Mouse (Mus musculus) bone marrow macrophage, adult 2 months (primary cell): Measurements from ENCODE around the gene Maml2. TPM values are rescaled to one million over a fixed set of nuclear protein-coding genes. Genes with fewer than 3 reads are reported as not detected.

ENCODE experiments used
- H3K27ac ChIP-seq: 2 replicates; pipeline ENCODE4 v1.5.1; 2012; ENCODE audit warnings: low read depth, low read length; ENCODE audit not compliant: insufficient read depth
- H3K4me1 ChIP-seq: 2 replicates; pipeline ENCODE4 v1.6.1; 2012; ENCODE audit warnings: low read length; ENCODE audit not compliant: control insufficient read depth, insufficient read depth
- H3K4me3 ChIP-seq: 2 replicates; pipeline ENCODE4 v1.5.1; 2012; ENCODE audit warnings: mild to moderate bottlenecking, low read length, moderate library complexity; ENCODE audit not compliant: insufficient read depth
- CTCF ChIP-seq: IDR thresholded peaks from 2 replicates; pipeline ENCODE4 v1.5.1; 2012; ENCODE audit warnings: low read depth, mild to moderate bottlenecking, low read length, moderate library complexity
- POLR2A ChIP-seq: IDR thresholded peaks from 2 replicates; pipeline ENCODE4 v1.6.1; 2012; ENCODE audit warnings: mild to moderate bottlenecking, low read depth, low read length, borderline replicate concordance
- polyA plus RNA-seq: library from polyadenylated mRNA; stranded (reverse); fragments of >200 nt; gene quantifications from 2 replicates; pipeline ENCODE4 v1.2.4, GENCODE M21; 2012; ENCODE audit not compliant: missing spikeins, insufficient read depth, insufficient read length

Gene Maml2
- polyA plus RNA-seq, 1 experiment = 9.3 TPM

DNA sequence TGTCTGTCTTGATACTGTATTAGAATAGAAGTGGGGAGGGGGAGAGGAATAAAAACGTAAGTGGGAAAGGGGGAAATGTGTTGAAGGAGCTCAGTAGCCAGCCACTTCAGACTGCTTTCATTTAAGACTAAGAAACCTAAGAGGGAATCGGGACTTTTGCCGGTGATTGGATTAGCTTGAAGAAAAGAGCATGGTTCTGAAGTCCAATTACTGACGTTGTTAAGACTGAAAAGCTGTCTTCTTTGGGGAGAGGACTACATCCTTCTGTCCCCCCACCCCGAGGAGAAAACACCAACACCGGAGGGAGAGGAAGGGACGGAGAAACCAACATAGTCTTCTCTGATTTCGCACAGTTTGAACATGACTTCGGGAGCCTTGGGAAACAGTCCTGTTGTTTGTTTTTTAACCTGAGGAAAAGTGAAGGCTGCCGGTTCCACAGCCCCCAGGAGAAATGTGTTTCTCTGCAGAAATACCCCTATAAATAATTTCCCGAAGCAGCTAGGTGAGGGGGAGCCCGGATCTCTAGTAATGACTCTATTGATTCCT, 562 bp upstream of the Maml2 start:
- TF ChIP-seq CTCF (no peak), POLR2A (no peak)
- Histone ChIP-seq H3K4me1 (peaks cover 12% of the 10 kb centered on the region), H3K27ac (no peak overlapping the region), H3K4me3 (peak overlapping the region; percentile 74)

DNA sequence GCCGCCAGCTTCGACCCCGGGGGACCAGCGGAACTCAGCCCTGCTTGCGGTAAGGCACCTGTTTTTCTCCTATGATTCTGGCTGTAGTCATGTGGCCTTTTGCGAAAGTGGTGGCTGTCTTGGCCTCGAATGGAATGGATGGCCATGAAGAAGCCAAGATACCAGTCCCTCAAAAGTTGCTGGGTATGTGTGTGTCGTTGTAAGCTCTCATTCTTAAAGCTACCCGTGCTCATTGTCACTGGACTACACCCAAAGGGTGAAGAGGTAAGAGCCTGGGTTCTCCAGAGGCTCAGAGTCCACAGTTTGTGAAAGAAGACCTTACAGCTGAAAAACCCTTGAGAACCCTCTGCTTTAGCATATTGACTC, 739 bp downstream of the Maml2 start:
- no peak overlapping the region for H3K27ac ChIP-seq
- H3K4me3 ChIP-seq = no peak overlapping the region
- no peak for TF ChIP-seq CTCF
- TF ChIP-seq POLR2A = no peak
- H3K4me1 ChIP-seq = peaks cover 12% of the 10 kb centered on the region

DNA sequence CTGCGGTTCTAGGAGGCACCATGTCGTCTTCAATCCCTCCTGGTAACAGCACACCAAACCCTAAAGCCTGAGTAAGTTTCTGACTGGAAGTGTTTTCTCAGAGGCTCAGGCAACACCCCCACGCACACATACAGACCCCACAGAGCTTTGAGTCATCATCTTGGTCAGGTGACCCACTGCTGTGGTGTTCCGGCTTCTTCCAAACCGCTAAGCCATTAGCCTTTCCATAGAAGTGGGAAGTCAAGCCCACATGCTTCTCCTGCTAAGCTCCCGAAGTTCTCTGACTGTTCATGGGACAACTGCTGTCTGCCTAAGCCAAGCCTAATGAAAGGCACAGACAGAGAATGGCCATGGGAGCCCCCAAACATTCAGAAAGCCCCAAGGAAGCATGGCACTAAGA, 1.4 kb downstream of the Maml2 start:
- Histone ChIP-seq H3K4me1 (peaks cover 15% of the 10 kb centered on the region), H3K27ac (no peak overlapping the region)
- TF ChIP-seq CTCF (no peak), POLR2A (no peak)

DNA sequence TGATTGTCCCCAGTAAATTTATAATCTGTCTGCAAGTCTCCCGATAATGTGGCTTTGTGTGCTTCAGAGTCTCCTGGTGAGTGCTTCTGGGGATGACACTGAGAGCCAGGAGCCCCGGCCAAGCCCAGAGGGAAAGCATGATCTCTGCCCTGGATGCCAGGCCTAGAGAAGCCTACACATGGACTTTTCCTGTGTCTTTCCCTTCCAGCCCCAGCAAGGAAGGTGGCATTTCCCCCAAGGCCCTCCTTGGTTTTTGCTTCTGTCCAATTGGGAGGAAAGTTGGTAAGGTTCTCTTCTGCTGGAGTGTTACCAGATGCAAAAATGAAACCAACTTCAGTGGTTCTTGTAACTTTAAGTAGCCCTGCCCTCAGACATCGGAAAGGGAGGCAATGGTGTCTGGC, 2.3 kb downstream of the Maml2 start:
- no peak for TF ChIP-seq CTCF
- no peak for TF ChIP-seq POLR2A
- H3K27ac ChIP-seq = no peak overlapping the region
- H3K4me1 ChIP-seq = peaks cover 15% of the 10 kb centered on the region
- H3K4me3 ChIP-seq = no peak overlapping the region

More for the DNA sequence above, 1.4 kb downstream of the Maml2 start:
- H3K4me3 ChIP-seq = no peak overlapping the region

DNA sequence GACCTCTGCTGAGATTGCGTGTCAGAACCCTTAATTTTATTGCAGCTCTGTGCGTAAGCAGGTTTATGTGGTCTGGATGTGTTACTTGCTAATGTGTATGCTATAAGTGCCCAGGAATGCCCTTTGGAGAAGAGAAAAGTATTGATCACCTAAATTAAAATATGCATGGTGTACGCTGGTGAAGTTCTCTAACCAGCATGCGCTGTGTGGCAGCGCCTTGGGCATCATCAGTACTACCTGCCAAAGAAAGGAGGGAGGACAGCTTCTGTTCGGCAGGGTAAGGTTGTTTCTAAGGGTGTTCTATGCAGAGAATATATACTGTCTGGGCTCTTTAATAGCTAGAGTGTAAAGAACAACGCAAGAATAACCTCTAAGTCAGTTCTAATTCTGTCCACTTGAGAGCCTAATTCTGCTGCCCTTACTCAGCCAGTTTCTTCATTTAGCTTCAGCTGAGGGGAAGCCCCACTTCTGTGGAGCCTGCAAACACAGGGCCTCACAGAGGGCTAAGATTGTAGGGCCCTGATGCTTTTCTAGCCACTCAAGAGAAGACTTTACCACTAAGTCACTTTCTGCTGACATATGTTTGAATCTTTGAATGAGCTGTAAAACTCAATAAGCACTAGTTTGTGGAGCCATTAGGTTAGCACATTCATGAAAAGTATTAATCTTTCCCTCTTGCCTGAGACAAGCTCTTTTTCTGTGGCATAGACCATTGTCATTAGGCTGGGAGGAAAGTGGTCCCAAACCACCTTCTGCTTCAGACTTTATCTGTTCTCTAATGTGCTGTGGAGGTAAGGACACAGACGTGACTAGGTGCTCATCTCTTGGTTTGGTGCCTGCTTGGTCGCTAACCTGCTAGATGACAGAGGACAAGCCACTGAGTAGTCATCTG, 3.4 kb downstream of the Maml2 start:
- H3K4me3 ChIP-seq = no peak overlapping the region
- H3K27ac ChIP-seq = no peak overlapping the region
- TF ChIP-seq POLR2A (no peak), CTCF (no peak)
- peaks cover 14% of the 10 kb centered on the region for H3K4me1 ChIP-seq

DNA sequence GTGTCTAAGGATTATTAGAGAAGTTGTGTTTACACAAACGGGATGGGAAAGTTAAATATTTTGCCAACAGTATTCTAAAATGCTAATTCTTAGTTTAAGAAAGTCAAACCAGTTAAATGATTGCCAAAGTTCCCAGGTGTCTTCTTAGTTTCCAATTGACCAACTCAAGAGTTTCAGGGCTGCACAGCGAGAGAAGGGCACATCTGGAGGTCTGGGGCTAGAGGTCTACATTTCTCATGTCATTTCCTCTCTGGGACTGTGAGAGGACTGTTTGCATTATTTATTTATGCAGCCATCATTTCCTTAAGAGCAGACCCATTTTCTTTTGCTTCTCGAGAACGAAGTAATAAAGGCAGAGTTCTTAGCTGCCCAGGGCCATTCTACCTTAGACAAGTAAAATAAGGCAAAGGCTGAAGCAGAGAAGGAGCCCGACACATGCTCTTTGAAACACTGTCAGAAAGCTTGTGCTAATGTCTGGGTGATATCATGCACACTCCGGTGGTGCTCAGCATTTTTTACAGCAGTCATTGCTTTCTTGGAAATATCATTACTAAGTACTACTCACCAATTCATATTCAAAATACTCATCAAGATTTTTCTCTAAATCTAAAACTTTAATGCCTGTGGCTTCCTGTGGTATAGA, 4.5 kb downstream of the Maml2 start:
- no peak for TF ChIP-seq POLR2A
- no peak for TF ChIP-seq CTCF
- peaks cover 13% of the 10 kb centered on the region for H3K4me1 ChIP-seq
- H3K4me3 ChIP-seq = no peak overlapping the region
- H3K27ac ChIP-seq = no peak overlapping the region

DNA sequence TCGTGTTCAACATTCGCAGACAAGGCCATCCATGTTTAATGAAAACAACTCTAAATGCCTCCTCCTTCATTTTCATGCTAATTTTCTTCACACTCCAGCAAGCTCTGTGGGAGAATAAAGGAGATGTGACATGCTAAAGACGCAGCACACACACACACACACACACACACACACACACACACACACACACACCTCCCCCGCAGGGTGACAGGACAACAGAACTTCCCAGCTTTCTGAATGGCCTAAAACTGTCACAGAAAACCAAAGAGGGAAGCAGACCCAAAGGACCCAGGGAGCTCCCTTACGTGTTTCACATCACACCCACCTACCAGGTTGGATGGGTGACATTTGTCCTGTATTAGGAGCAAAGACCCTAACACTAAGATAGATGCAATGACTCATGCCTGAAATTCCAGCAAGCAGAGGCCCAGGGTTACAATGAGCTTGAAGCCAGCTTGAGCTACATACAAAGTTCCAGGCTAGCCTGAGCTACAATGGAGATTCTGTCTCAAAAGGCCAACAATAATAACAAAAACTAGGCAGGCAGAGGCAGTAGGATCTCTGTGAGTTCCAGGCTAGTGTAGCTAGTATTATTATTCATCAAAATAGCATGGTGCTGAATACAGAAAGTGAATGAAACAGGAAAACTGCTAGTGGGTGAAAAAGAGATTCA, 5.5 kb downstream of the Maml2 start:
- TF ChIP-seq POLR2A (no peak), CTCF (no peak)
- no peak overlapping the region for H3K4me3 ChIP-seq
- H3K27ac ChIP-seq = no peak overlapping the region
- peaks cover 11% of the 10 kb centered on the region for H3K4me1 ChIP-seq

DNA sequence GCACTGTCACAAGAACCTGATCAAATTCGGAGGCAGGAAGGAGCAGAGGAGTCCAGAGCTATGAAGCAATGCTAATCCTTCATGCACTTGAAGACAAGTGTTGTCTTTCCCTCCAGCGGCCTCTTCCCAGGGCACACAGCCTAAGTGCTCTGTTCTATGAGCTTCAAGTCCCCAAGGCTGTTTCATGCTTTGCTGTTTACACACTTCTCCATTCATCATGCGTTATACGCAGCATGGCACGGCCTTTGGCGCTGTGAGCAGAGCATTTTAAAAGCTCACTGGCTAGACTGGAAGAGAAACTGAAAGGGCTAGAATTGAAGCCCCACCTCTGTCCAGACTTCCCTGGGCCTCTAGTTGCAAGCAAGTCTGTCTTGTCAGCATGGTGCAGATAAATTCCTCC, 6.2 kb downstream of the Maml2 start:
- no peak overlapping the region for H3K4me3 ChIP-seq
- H3K4me1 ChIP-seq = peaks cover 7% of the 10 kb centered on the region
- TF ChIP-seq CTCF (no peak), POLR2A (no peak)
- H3K27ac ChIP-seq = no peak overlapping the region

DNA sequence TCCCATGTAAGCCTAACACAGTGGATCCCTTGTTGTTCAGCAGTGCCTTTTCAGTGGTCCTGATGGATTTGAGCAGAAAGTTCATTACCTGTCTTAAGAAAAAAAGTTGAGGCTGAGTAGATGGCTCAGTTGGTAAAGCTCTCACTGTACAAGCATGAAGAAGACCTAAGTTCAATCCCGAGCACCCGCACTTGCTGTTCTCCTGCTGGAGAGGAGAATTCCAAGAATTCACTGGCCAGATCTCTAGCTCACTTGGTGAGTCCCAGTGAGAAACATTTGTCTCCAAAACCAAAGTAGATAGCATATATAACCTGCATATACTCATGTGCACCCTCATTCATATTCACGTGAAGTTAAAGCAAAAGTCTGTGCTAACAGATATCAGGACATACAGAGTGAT, 8.7 kb downstream of the Maml2 start:
- Histone ChIP-seq H3K27ac (no peak overlapping the region), H3K4me3 (no peak overlapping the region), H3K4me1 (peaks cover 4% of the 10 kb centered on the region)
- TF ChIP-seq POLR2A = no peak
- no peak for TF ChIP-seq CTCF
